Mouse (Mus musculus) hindbrain, postnatal 0 days (tissue): ENCODE measurements around the gene Naif1. TPM values are rescaled to one million over a fixed set of nuclear protein-coding genes. Genes with fewer than 3 reads are reported as not detected.
"Not testable (repeated sequence)": the region's sequence is repeated elsewhere in the genome, so short reads cannot be mapped to it uniquely, and the experiment has no call there.

Experiments used
- ATAC-seq: fragments of 200-750 bp; cut with Nextera tagmentation; 2 replicates; pipeline ENCODE4 v1.8.0; 2017; ENCODE audit warnings: mild to moderate bottlenecking, moderate TSS enrichment, moderate library complexity
- DNase-seq: peaks from one replicate; pipeline ENCODE4 v3.0.0-alpha.2; 2015; ENCODE audit warnings: low spot score
- H3K27ac ChIP-seq: fragments of 300-500 bp; sonication (generic); 2 replicates; pipeline ENCODE4 v1.5.1; 2014; ENCODE audit warnings: mild to moderate bottlenecking
- H3K27me3 ChIP-seq: fragments of 300-500 bp; sonication (generic); 2 replicates; pipeline ENCODE4 v1.6.1; 2014; ENCODE audit warnings: low read length, mixed read lengths; ENCODE audit not compliant: insufficient read depth
- H3K36me3 ChIP-seq: fragments of 300-500 bp; sonication (generic); 2 replicates; pipeline ENCODE4 v1.6.1; 2014; ENCODE audit warnings: low read length, mixed read lengths; ENCODE audit not compliant: insufficient read depth
- H3K4me1 ChIP-seq: fragments of 300-500 bp; sonication (generic); 2 replicates; pipeline ENCODE4 v1.6.1; 2014; ENCODE audit warnings: antibody characterized with exemption, low read length, mixed read lengths; ENCODE audit not compliant: insufficient read depth
- H3K4me2 ChIP-seq: fragments of 300-500 bp; sonication (generic); 2 replicates; pipeline ENCODE4 v1.6.1; 2014; ENCODE audit warnings: low read depth, mild to moderate bottlenecking, low read length, moderate library complexity, mixed read lengths
- H3K4me3 ChIP-seq: fragments of 300-500 bp; sonication (generic); 2 replicates; pipeline ENCODE4 v1.5.1; 2014; ENCODE audit warnings: low read length
- H3K9ac ChIP-seq: fragments of 300-500 bp; sonication (generic); replicated peaks from 2 replicates; pipeline ENCODE4 v1.6.1; 2014; ENCODE audit warnings: mild to moderate bottlenecking, low read length, moderate library complexity, mixed read lengths
- H3K9me3 ChIP-seq: fragments of 300-500 bp; sonication (generic); 2 replicates; pipeline ENCODE4 v1.6.1; 2016; ENCODE audit warnings: low read length, mixed read lengths
- CTCF ChIP-seq: IDR thresholded peaks from 2 replicates; pipeline ENCODE4 v1.5.1; 2016; ENCODE audit warnings: antibody characterized with exemption, control low read depth, low read depth
- WGBS: fragments of 180-500 bp; shearing (Covaris S2); extraction: QIAGEN DNeasy Blood & Tissue Kit; methylation state at CpG from one replicate; pipeline ENCODE4 v1.1.7; 2014; 5-methylcytosine and 5-hydroxymethylcytosine counted together
- polyA plus RNA-seq: library from polyadenylated mRNA; unstranded; fragments of >200 nt; fragmentation: Nextera tagmentation; extraction: Ambion mirVana; gene quantifications from 2 replicates; pipeline ENCODE4 v1.2.1, GENCODE M21; 2015
- total RNA-seq: library from RNA; depleted of rRNA; stranded (reverse); fragments of >200 nt; gene quantifications from 2 replicates; pipeline ENCODE4 v1.2.3, GENCODE M21; 2014

Naif1 gene
- total and polyA plus RNA-seq, 2 experiments from 2014 or later: 3.0 to 3.7 TPM

DNA sequence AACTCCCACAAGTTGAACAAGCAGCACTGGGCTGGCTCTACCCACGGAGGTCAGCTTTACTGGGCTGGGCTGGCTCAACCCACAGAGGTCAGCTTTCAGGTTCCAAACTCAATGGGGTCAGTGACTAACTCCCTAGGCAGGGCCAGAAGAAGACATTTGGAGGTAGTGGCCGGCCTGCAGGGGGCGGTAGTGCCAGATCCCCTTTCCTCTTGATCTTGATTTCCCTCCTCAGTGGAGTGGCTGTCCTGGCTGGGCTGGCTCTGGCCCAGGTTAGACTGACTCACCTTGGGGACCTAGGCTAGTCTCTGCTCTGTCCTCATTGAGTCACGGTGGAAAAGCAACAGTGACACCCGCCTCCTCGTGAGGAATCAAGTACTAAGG, 21.4 kb downstream of the Naif1 start:
- Histone ChIP-seq H3K36me3 (no peaks in the 10 kb centered on the region), H3K4me2 (no peak overlapping the region), H3K4me3 (no peak overlapping the region), H3K27me3 (no peaks in the 10 kb centered on the region), H3K27ac (no peak overlapping the region), H3K9ac (no peak overlapping the region), H3K9me3 (no peaks in the 10 kb centered on the region), H3K4me1 (no peaks in the 10 kb centered on the region)
- DNase-seq: no peak
- TF ChIP-seq CTCF: peak; percentile 38
- no peak for ATAC-seq
- 81% methylated on average over 6 of the region's 6 CpGs for WGBS

DNA sequence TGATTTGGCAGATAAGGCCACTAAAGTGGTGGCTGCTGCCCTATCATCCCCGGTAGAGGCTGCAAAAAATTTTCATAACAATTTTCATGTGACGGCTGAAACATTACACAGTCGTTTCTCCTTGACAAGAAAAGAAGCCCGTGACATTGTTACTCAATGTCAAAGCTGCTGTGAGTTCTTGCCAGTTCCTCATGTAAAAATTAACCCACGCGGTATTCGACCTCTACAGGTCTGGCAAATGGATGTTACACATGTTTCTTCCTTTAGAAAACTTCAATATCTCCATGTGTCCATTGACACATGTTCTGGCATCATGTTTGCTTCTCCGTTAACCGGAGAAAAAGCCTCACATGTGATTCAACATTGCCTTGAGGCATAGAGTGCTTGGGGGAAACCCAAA, 25.1 kb downstream of the Naif1 start:
- not testable (repeated sequence) for ATAC-seq, H3K4me2 ChIP-seq, H3K4me3 ChIP-seq, H3K27ac ChIP-seq, H3K9ac ChIP-seq, H3K9me3 ChIP-seq, H3K27me3 ChIP-seq, H3K36me3 ChIP-seq, DNase-seq, H3K4me1 ChIP-seq
- 92% methylated on average over 4 of the region's 9 CpGs for WGBS

DNA sequence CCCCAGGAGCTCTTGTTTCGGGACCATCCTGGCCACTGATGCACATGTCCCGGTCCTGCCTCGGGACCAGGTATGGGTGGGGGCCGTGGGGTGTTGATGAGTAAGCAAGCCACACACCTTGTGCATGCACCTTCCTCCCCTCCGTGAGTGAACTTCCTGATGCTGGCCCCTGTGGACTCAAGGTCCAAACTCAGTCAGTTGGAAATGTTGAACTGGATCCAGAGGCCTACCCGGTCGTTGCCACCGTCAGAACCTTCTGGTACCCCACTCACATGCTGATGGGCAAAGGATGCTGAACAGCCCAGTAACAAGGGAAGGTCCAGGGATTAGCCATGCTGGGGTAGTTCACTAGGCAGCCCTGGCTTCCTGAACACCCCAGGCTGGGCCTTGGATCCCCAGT, 32.1 kb downstream of the Naif1 start:
- WGBS: 89% methylated on average over 8 of the region's 8 CpGs
- no peak overlapping the region for H3K4me3 ChIP-seq
- no peaks in the 10 kb centered on the region for H3K4me1 ChIP-seq
- H3K27me3 ChIP-seq: no peaks in the 10 kb centered on the region
- no peak for TF ChIP-seq CTCF
- no peak overlapping the region for H3K9ac ChIP-seq
- ATAC-seq (no peak), DNase-seq (no peak)
- H3K9me3 ChIP-seq: no peaks in the 10 kb centered on the region
- H3K27ac ChIP-seq: no peak overlapping the region
- H3K36me3 ChIP-seq: no peaks in the 10 kb centered on the region
- H3K4me2 ChIP-seq: no peak overlapping the region

DNA sequence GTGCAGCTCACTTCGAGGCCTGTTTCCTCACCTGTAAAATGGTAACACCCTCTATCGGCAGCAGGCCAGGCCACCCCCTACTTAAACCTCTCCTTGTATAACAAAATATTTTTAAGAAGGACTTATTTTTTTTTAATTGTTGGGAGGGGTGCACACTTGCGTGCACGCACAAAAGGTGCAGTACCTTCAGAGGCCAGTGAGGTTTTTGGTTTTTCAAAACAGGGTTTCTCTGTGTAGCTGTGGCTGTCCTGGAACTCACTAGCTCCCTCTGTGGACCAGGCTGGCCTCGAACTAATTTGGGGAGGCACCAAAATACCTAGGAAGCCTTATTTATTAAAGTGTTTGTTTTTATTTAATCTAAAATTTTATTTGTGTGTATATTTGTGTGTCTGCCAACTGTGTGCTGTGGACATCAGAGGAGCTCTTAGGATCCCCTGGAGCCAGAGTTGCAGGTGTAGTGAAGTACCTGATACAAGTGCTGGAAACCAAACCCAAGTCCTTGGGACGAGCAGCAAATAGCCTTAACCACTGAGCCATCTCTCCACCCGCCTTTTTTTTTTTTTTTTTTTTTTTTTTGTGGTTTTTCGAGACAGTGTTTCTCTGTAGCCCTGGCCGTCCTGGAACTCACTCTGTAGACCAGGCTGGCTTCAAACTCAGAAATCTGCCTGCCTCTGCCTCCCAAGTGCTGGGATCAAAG, 33.1 kb downstream of the Naif1 start:
- no peaks in the 10 kb centered on the region for H3K9me3 ChIP-seq
- WGBS: 77% methylated on average over 9 of the region's 9 CpGs
- no peak overlapping the region for H3K4me3 ChIP-seq
- no peaks in the 10 kb centered on the region for H3K4me1 ChIP-seq
- no peaks in the 10 kb centered on the region for H3K27me3 ChIP-seq
- H3K27ac ChIP-seq: no peak overlapping the region
- H3K4me2 ChIP-seq: no peak overlapping the region
- no peaks in the 10 kb centered on the region for H3K36me3 ChIP-seq
- H3K9ac ChIP-seq: no peak overlapping the region
- ATAC-seq (no peak), DNase-seq (peak; percentile 18)
- TF ChIP-seq CTCF: peak; percentile 38

DNA sequence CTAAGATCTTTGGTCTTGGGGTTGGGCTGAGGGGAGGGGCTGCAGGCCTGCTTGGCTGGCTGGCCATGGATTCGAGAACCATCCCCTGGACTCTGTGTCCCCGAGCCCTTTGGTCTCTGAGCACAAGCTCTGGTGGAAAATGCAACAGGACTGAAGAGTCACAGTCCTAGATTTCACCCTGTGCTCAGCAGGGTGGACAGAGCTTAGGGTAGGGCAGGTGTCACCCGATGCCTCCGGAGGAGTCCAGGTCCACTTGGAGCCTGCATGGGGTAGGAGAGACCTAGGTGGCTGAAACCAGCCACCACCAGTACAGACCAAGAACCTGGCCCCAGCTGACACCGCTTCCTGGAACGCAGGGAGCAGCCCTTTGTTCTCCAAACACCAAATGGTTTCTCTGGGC, 34.7 kb downstream of the Naif1 start:
- Histone ChIP-seq H3K4me1 (no peaks in the 10 kb centered on the region), H3K36me3 (no peaks in the 10 kb centered on the region), H3K9me3 (no peaks in the 10 kb centered on the region), H3K9ac (no peak overlapping the region), H3K27ac (no peak overlapping the region), H3K4me2 (no peak overlapping the region), H3K27me3 (no peaks in the 10 kb centered on the region), H3K4me3 (no peak overlapping the region)
- ATAC-seq (no peak), DNase-seq (no peak)
- TF ChIP-seq CTCF: no peak
- 85% methylated on average over 6 of the region's 6 CpGs for WGBS

DNA sequence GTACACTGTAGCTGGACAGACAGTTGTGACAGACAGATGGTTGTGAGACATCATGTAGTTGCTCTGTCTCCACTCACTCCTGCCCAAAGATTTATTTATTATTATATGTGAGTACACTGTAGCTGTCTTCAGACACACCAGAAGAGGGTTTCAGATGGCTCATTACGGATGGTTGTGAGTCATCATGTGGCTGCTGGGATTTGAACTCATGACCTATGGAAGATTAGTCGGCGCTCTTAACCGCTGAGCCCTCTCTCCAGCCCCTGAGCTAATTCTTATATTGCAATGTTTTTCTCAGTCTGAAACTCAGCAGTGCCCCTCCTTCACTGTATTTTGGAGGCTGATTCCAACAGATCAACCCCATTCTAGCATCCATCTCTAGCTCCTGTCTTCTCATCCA, 35.5 kb downstream of the Naif1 start:
- Histone ChIP-seq H3K27me3 (no peaks in the 10 kb centered on the region), H3K4me1 (no peaks in the 10 kb centered on the region), H3K4me2 (no peak overlapping the region), H3K4me3 (no peak overlapping the region), H3K27ac (no peak overlapping the region), H3K36me3 (no peaks in the 10 kb centered on the region), H3K9ac (no peak overlapping the region), H3K9me3 (no peaks in the 10 kb centered on the region)
- DNase-seq: no peak
- WGBS: 91% methylated on average over 4 of the region's 4 CpGs
- no peak for ATAC-seq
- no peak for TF ChIP-seq CTCF

DNA sequence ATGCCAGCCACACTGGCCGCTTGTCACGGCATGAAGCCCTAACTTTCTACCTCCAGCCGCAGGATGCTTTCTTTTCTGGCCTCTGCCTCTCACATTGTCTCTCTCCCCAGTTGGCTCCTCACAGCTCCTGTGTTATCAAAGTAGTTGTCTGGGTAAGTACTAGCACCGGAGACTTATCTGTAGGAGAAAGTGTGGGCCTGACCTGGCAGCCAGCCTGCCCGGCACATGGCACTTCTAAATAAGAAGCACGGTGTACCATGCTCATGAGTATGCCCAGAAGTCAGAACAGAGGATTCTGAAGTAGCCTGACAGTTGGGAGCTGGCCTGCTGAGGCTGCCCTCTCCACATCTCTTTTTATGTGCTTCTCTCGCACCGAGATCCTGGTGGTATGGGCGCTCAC, 35.9 kb downstream of the Naif1 start:
- no peak for TF ChIP-seq CTCF

More for the DNA sequence above, 35.9 kb downstream of the Naif1 start:
- no peaks in the 10 kb centered on the region for H3K9me3 ChIP-seq
- H3K4me2 ChIP-seq: no peak overlapping the region
- ATAC-seq: no peak
- H3K27ac ChIP-seq: no peak overlapping the region
- DNase-seq: no peak
- no peak overlapping the region for H3K4me3 ChIP-seq
- H3K4me1 ChIP-seq: no peaks in the 10 kb centered on the region
- H3K36me3 ChIP-seq: no peaks in the 10 kb centered on the region
- no peak overlapping the region for H3K9ac ChIP-seq
- no peaks in the 10 kb centered on the region for H3K27me3 ChIP-seq
- 81% methylated on average over 9 of the region's 9 CpGs for WGBS
